Comparison of ENCODE assay signal across 11 mouse cellular contexts in genomic region chr4:111443906-111444615, GRCm38 (mm10). TPM values are rescaled to one million over a fixed set of nuclear protein-coding genes. Genes with fewer than 3 reads are reported as not detected.
A peak's percentile ranks its signal among the peaks of the same experiment; 100 is the strongest.
DNase-seq lines count a peak whose midpoint lies in the region; ATAC-seq lines count a peak whose summit lies in the region.
"Had no signal": no experiment of that assay in that cellular context is flagged by ENCODE, and none has a peak within 500 bp of the region (broad histone marks: within the 10 kb centered on the region; RNA-seq: fewer than 3 reads in every experiment).

No protein-coding gene starts in this region.

- H3K9me3 ChIP-seq in forebrain, embryonic 12.5 days, result no peaks in the 10 kb centered on the region
- H3K9me3 ChIP-seq in hindbrain, embryonic 14.5 days (ENCODE audit: control insufficient read depth, low read length), result no peaks in the 10 kb centered on the region
- no peaks in the 10 kb centered on the region for H3K9me3 ChIP-seq in neural tube, embryonic 13.5 days
- H3K9me3 ChIP-seq: heart, embryonic 15.5 days had no signal

- 20% methylated on average over 10 of the region's 10 CpGs for WGBS in forebrain, embryonic 12.5 days
- whole genome bisulfite sequencing in hindbrain, embryonic 14.5 days, result 29% methylated on average over 10 of the region's 10 CpGs
- 37% methylated on average over 10 of the region's 10 CpGs for WGBS in neural tube, embryonic 13.5 days

- H3K27ac ChIP-seq in forebrain, embryonic 12.5 days, result peak overlapping the region; percentile 65
- H3K27ac ChIP-seq in hindbrain, embryonic 14.5 days, result peak overlapping the region; percentile 84
- H3K27ac ChIP-seq in neural tube, embryonic 13.5 days (replicated peaks), result peak overlapping the region; percentile 83
- H3K27ac ChIP-seq: stomach, postnatal 0 days had no signal

- H3K4me2 ChIP-seq in forebrain, embryonic 12.5 days, result peak overlapping the region; percentile 22; the same call in 1 of the 2 replicates
- no peak overlapping the region for H3K4me2 ChIP-seq in hindbrain, embryonic 14.5 days (replicated peaks)
- H3K4me2 ChIP-seq in neural tube, embryonic 13.5 days, result no peak overlapping the region
- H3K4me2 ChIP-seq: heart, embryonic 15.5 days had no signal

- DNase-seq in retina, postnatal 1 day, result peak; percentile 27
- DNase-seq in retina, embryonic 14.5 days (ENCODE audit: low spot score), result no peak
- peak; percentile 61 for DNase-seq in hindbrain, embryonic 14.5 days (ENCODE audit: low spot score)
- no peak for DNase-seq in cerebellum, adult 11 months
- DNase-seq in cerebellum, adult 11-12 months, result no peak
- DNase-seq in cerebellum, postnatal 14 days, result no peak
- DNase-seq: liver had no signal

- H3K36me3 ChIP-seq in forebrain, embryonic 12.5 days (replicated peaks), result peaks cover 5% of the 10 kb centered on the region
- H3K36me3 ChIP-seq in hindbrain, embryonic 14.5 days (replicated peaks; ENCODE audit: control insufficient read depth, insufficient read depth), result peaks cover 18% of the 10 kb centered on the region
- H3K36me3 ChIP-seq in neural tube, embryonic 13.5 days, result peaks cover 26% of the 10 kb centered on the region
- H3K36me3 ChIP-seq: heart, embryonic 15.5 days had no signal

- no peak overlapping the region for H3K4me3 ChIP-seq in forebrain, embryonic 12.5 days (replicated peaks)
- no peak overlapping the region for H3K4me3 ChIP-seq in hindbrain, embryonic 14.5 days (replicated peaks; ENCODE audit: low read length)
- no peak overlapping the region for H3K4me3 ChIP-seq in neural tube, embryonic 13.5 days
- H3K4me3 ChIP-seq: heart, embryonic 15.5 days had no signal

- peak; percentile 80 for ATAC-seq in forebrain, embryonic 12.5 days (ENCODE audit: low FRiP score)
- ATAC-seq in hindbrain, embryonic 14.5 days (ENCODE audit: low FRiP score), result peak; percentile 25
- peak; percentile 48 for ATAC-seq in neural tube, embryonic 13.5 days (ENCODE audit: low read depth)

- H3K27me3 ChIP-seq in forebrain, embryonic 12.5 days, result peaks cover 43% of the 10 kb centered on the region
- no peaks in the 10 kb centered on the region for H3K27me3 ChIP-seq in hindbrain, embryonic 14.5 days (ENCODE audit: control insufficient read depth, insufficient read depth, low read length)
- H3K27me3 ChIP-seq in neural tube, embryonic 13.5 days, result no peaks in the 10 kb centered on the region
- H3K27me3 ChIP-seq: heart, embryonic 15.5 days had no signal

- H3K9ac ChIP-seq in forebrain, embryonic 12.5 days, result no peak overlapping the region
- H3K9ac ChIP-seq in hindbrain, embryonic 14.5 days, result peak overlapping the region; percentile 36
- H3K9ac ChIP-seq in neural tube, embryonic 13.5 days, result peak overlapping the region; percentile 17; the same call in 1 of the 2 replicates
- H3K9ac ChIP-seq: heart, embryonic 15.5 days had no signal

- H3K4me1 ChIP-seq in forebrain, embryonic 12.5 days, result peaks cover 30% of the 10 kb centered on the region
- peaks cover 44% of the 10 kb centered on the region for H3K4me1 ChIP-seq in hindbrain, embryonic 14.5 days (replicated peaks; ENCODE audit: control insufficient read depth, insufficient read depth, low read length)
- peaks cover 53% of the 10 kb centered on the region for H3K4me1 ChIP-seq in neural tube, embryonic 13.5 days (replicated peaks)

RNA-seq across cellular contexts. Expression of gene Bend5, which starts 29.3 kb away (rescaled TPM):
- polyA plus RNA-seq in forebrain, embryonic 12.5 days (2016; fragmentation: Nextera tagmentation; extraction: Ambion mirVana), result 44.4 and 46.5 TPM in 2 replicates
- polyA plus RNA-seq in hindbrain, embryonic 14.5 days (2014; fragmentation: Nextera tagmentation; extraction: Ambion mirVana), result 66.8 and 68.0 TPM in 2 replicates
- polyA plus RNA-seq in neural tube, embryonic 13.5 days (2015; fragmentation: Nextera tagmentation; extraction: Ambion mirVana), result 72.7 and 76.9 TPM in 2 replicates

Comparison
In these comparisons a context has a peak if more than half of its experiments do, and no peak if none do; other contexts are left out.
1. DNase-seq: peak in retina, postnatal 1 day (single experiment) and hindbrain, embryonic 14.5 days (single experiment); none in retina, embryonic 14.5 days (single experiment), cerebellum, adult 11 months (single experiment), cerebellum, adult 11-12 months (single experiment) and cerebellum, postnatal 14 days (0 of 2).
2. ATAC-seq: peak in every context shown above with its lines; median percentile 80 in forebrain, embryonic 12.5 days; 48 in neural tube, embryonic 13.5 days; 25 in hindbrain, embryonic 14.5 days.
3. Peak in every context shown above with its lines, with median percentiles within 50 percentile points of each other: H3K27ac ChIP-seq.